Mouse (Mus musculus) liver, postnatal 0 days (tissue): Measurements from ENCODE around the gene Tomm34. TPM values are rescaled to one million over a fixed set of nuclear protein-coding genes. Genes with fewer than 3 reads are reported as not detected.
A peak's percentile ranks its signal among the peaks of the same experiment; 100 is the strongest.

ENCODE experiments used
- ATAC-seq: fragments of 200-750 bp; cut with Nextera tagmentation; 2 replicates; pipeline ENCODE4 v1.8.0; 2017; ENCODE audit warnings: mild to moderate bottlenecking, moderate library complexity
- DNase-seq: peaks from one replicate; pipeline ENCODE4 v3.0.0-alpha.2; 2016
- H3K27ac ChIP-seq: fragments of 300-500 bp; sonication (generic); 2 replicates; pipeline ENCODE4 v1.5.1; 2014; ENCODE audit warnings: antibody characterized with exemption, moderate library complexity, mild to moderate bottlenecking, low read depth
- H3K27me3 ChIP-seq: fragments of 300-500 bp; sonication (generic); 2 replicates; pipeline ENCODE4 v1.6.1; 2014; ENCODE audit warnings: low read length, control low read depth, mixed read lengths; ENCODE audit not compliant: insufficient read depth
- H3K36me3 ChIP-seq: fragments of 300-500 bp; sonication (generic); replicated peaks from 2 replicates; pipeline ENCODE4 v1.6.1; 2014; ENCODE audit warnings: mild to moderate bottlenecking, control low read depth, low read length, moderate library complexity, mixed read lengths; ENCODE audit not compliant: insufficient read depth
- H3K4me1 ChIP-seq: fragments of 300-500 bp; sonication (generic); 2 replicates; pipeline ENCODE4 v1.6.1; 2014; ENCODE audit warnings: antibody characterized with exemption, mild to moderate bottlenecking, control low read depth; ENCODE audit not compliant: insufficient read depth
- H3K4me2 ChIP-seq: fragments of 300-500 bp; sonication (generic); 2 replicates; pipeline ENCODE4 v1.6.1; 2014; ENCODE audit warnings: low read depth, mild to moderate bottlenecking, low read length, moderate library complexity, mixed read lengths
- H3K4me3 ChIP-seq: fragments of 300-500 bp; sonication (generic); 2 replicates; pipeline ENCODE4 v1.5.1; 2014; ENCODE audit warnings: low read depth, low read length
- H3K9ac ChIP-seq: fragments of 300-500 bp; sonication (generic); replicated peaks from 2 replicates; pipeline ENCODE4 v1.6.1; 2014; ENCODE audit warnings: mild to moderate bottlenecking, moderate library complexity
- H3K9me3 ChIP-seq: fragments of 300-500 bp; sonication (generic); 2 replicates; pipeline ENCODE4 v1.6.1; 2016; ENCODE audit warnings: mild to moderate bottlenecking, control low read depth, low read length, mixed read lengths
- CTCF ChIP-seq: sonication (generic); IDR thresholded peaks from 2 replicates; pipeline ENCODE4 v1.5.1; 2016; ENCODE audit warnings: antibody characterized with exemption, low read depth
- EP300 ChIP-seq: IDR thresholded peaks from 2 replicates; pipeline ENCODE4 v1.6.1; 2016; ENCODE audit warnings: antibody characterized with exemption, low read depth, mild to moderate bottlenecking
- WGBS: fragments of 180-500 bp; shearing (Covaris S2); extraction: QIAGEN DNeasy Blood & Tissue Kit; methylation state at CpG from one replicate; pipeline ENCODE4 v1.1.7; 2014; ENCODE audit not compliant: insufficient replicate concordance; 5-methylcytosine and 5-hydroxymethylcytosine counted together
- polyA plus RNA-seq: library from polyadenylated mRNA; unstranded; fragments of >200 nt; fragmentation: Nextera tagmentation; extraction: Ambion mirVana; gene quantifications from 2 replicates; pipeline ENCODE4 v1.2.1, GENCODE M21; 2015

Gene Tomm34
- polyA plus RNA-seq, 1 experiment from 2014 or later: 13.3 TPM

- ATAC-seq: no peak
- TF ChIP-seq EP300 (no peak), CTCF (0 out of 2 replicates have a peak, but pooled peaks have one; percentile 24)
- peaks cover 50% of the 10 kb centered on the region for H3K36me3 ChIP-seq
- DNase-seq: no peak
- no peak overlapping the region for H3K27ac ChIP-seq
- H3K4me2 ChIP-seq: no peak overlapping the region
- H3K4me1 ChIP-seq: no peaks in the 10 kb centered on the region
- no peak overlapping the region for H3K9ac ChIP-seq
- H3K9me3 ChIP-seq: no peaks in the 10 kb centered on the region
- no peaks in the 10 kb centered on the region for H3K27me3 ChIP-seq
- WGBS: 50% methylated on average over 7 of the region's 7 CpGs
- H3K4me3 ChIP-seq: no peak overlapping the region
Measured at GRCm38 (mm10) chr2:164094152-164094551, 23.2 kb upstream of the Tomm34 start.

- WGBS: 81% methylated on average over 4 of the region's 4 CpGs
- H3K4me3 ChIP-seq: no peak overlapping the region
- no peak overlapping the region for H3K27ac ChIP-seq
- ATAC-seq (no peak), DNase-seq (no peak)
- H3K4me1 ChIP-seq: 0 out of 2 replicates have a peak, but pooled peaks cover 3% of the 10 kb centered on the region
- H3K36me3 ChIP-seq: peaks cover 58% of the 10 kb centered on the region
- TF ChIP-seq CTCF (no peak), EP300 (no peak)
- no peak overlapping the region for H3K9ac ChIP-seq
- no peaks in the 10 kb centered on the region for H3K9me3 ChIP-seq
- H3K27me3 ChIP-seq: no peaks in the 10 kb centered on the region
- H3K4me2 ChIP-seq: no peak overlapping the region
Measured at GRCm38 (mm10) chr2:164089508-164089907, 18.5 kb upstream of the Tomm34 start.

GRCm38 (mm10) chr2:164087416-164088017, 16.5 kb upstream of the Tomm34 start:
- H3K4me2 ChIP-seq: no peak overlapping the region
- peaks cover 7% of the 10 kb centered on the region; the same call in 1 of the 2 replicates for H3K4me1 ChIP-seq
- no peak for ATAC-seq
- no peak for DNase-seq
- no peaks in the 10 kb centered on the region for H3K9me3 ChIP-seq
- no peak overlapping the region for H3K27ac ChIP-seq
- no peaks in the 10 kb centered on the region for H3K27me3 ChIP-seq
- H3K4me3 ChIP-seq: no peak overlapping the region
- H3K36me3 ChIP-seq: peaks cover 58% of the 10 kb centered on the region
- H3K9ac ChIP-seq: no peak overlapping the region
- TF ChIP-seq CTCF: no peak; the same call in 1 of the 2 replicates
- TF ChIP-seq EP300: no peak
- WGBS: 53% methylated on average over 6 of the region's 6 CpGs

GRCm38 (mm10) chr2:164084342-164084700, 13.4 kb upstream of the Tomm34 start:
- DNase-seq (no peak), ATAC-seq (peak; percentile 62)
- Histone ChIP-seq H3K4me1 (peaks cover 7% of the 10 kb centered on the region; the same call in 1 of the 2 replicates), H3K9ac (no peak overlapping the region), H3K9me3 (no peaks in the 10 kb centered on the region), H3K27me3 (no peaks in the 10 kb centered on the region), H3K4me2 (peak overlapping the region; percentile 40), H3K36me3 (peaks cover 70% of the 10 kb centered on the region), H3K27ac (peak overlapping the region; percentile 86), H3K4me3 (no peak overlapping the region)
- WGBS: 36% methylated on average over 7 of the region's 7 CpGs
- TF ChIP-seq EP300: no peak
- TF ChIP-seq CTCF: no peak

GRCm38 (mm10) chr2:164083609-164084341, 12.8 kb upstream of the Tomm34 start:
- TF ChIP-seq CTCF: no peak
- TF ChIP-seq EP300: no peak
- H3K36me3 ChIP-seq: peaks cover 65% of the 10 kb centered on the region
- peak overlapping the region; percentile 44 for H3K4me2 ChIP-seq
- H3K27me3 ChIP-seq: no peaks in the 10 kb centered on the region
- H3K27ac ChIP-seq: peak overlapping the region; percentile 86
- DNase-seq (peak; percentile 66), ATAC-seq (peak; percentile 82)
- H3K4me3 ChIP-seq: no peak overlapping the region
- H3K9ac ChIP-seq: 0 out of 2 replicates have a peak overlapping the region, but pooled peaks have one; percentile 26
- no peaks in the 10 kb centered on the region for H3K9me3 ChIP-seq
- peaks cover 9% of the 10 kb centered on the region for H3K4me1 ChIP-seq
- 33% methylated on average over 19 of the region's 19 CpGs for WGBS

- ATAC-seq: no peak
- Histone ChIP-seq H3K4me1 (peaks cover 13% of the 10 kb centered on the region), H3K4me3 (no peak overlapping the region), H3K4me2 (no peak overlapping the region), H3K27me3 (no peaks in the 10 kb centered on the region), H3K36me3 (peaks cover 54% of the 10 kb centered on the region), H3K9me3 (no peaks in the 10 kb centered on the region), H3K9ac (no peak overlapping the region), H3K27ac (peak overlapping the region; percentile 86)
- WGBS: 77% methylated on average over 10 of the region's 10 CpGs
- TF ChIP-seq CTCF: no peak
- no peak for TF ChIP-seq EP300
- no peak for DNase-seq
Measured at GRCm38 (mm10) chr2:164082175-164082574, 11.2 kb upstream of the Tomm34 start.
